Comparison of ENCODE assay signal across 33 mouse cellular contexts in the genomic region with DNA sequence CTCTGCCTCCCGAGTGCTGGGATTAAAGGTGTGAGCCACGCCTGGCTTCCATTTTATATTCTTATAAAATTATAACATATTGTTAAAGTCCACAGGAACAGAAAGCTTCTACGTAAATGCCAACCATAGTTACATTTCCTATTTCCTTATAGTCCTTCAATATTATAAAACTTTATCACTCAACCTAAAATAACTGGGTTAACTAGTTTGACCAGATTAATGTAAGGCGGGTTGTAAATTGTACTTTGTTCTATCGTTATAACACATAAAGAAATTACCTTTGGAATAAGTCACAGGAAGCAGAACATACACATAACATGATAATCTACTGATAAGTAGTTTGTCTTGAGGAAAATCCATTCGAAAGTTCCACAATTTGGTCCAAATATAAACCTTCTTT.
"Had no signal": no experiment of that assay in that cellular context is flagged by ENCODE, and none has a peak within 500 bp of the region (broad histone marks: within the 10 kb centered on the region; RNA-seq: fewer than 3 reads in every experiment).

No protein-coding gene starts in this region.

- H3K9me3 ChIP-seq: heart, embryonic 10.5 days; heart, embryonic 12.5 days; heart, embryonic 13.5 days; heart, embryonic 15.5 days; hindbrain, embryonic 10.5 days; hindbrain, embryonic 12.5 days; hindbrain, embryonic 13.5 days; hindbrain, embryonic 15.5 days; kidney, embryonic 15.5 days had no signal

- ATAC-seq: hindbrain, embryonic 16.5 days; hindbrain, postnatal 0 days; inflammation-experienced regulatory T-cells, adult 6 months had no signal

- H3K27me3 ChIP-seq: heart, embryonic 12.5 days; heart, embryonic 13.5 days; heart, embryonic 15.5 days; hindbrain, embryonic 12.5 days; hindbrain, embryonic 13.5 days; hindbrain, embryonic 15.5 days; kidney, embryonic 15.5 days had no signal

- H3K9ac ChIP-seq: heart, embryonic 12.5 days; heart, embryonic 13.5 days; heart, embryonic 15.5 days; hindbrain, embryonic 12.5 days; hindbrain, embryonic 13.5 days; hindbrain, embryonic 14.5 days; hindbrain, embryonic 15.5 days; kidney, embryonic 15.5 days had no signal

- DNase-seq: heart, postnatal 10 days; heart, postnatal 14 days; heart, postnatal 36 days; heart, postnatal 4 days; kidney, adult 11 months; kidney, adult 18-20 months; kidney, adult 2 months; kidney, adult 8-10 months; kidney, adult 9 months; kidney, postnatal 10 days; kidney, postnatal 14 days; kidney, postnatal 25 days; kidney, postnatal 36 days; kidney, postnatal 4 days; layer of hippocampus, adult 9-11 months; layer of hippocampus, postnatal 36 days had no signal

- H3K27ac ChIP-seq: heart, embryonic 10.5 days; heart, embryonic 13.5 days; heart, embryonic 15.5 days; hindbrain, embryonic 10.5 days; hindbrain, embryonic 12.5 days; hindbrain, embryonic 13.5 days; hindbrain, embryonic 14.5 days; hindbrain, embryonic 15.5 days; hindbrain, postnatal 0 days; kidney, embryonic 15.5 days; kidney, postnatal 0 days; layer of hippocampus, adult 2 months; left cerebral cortex, adult 2 months had no signal

- H3K4me2 ChIP-seq: heart, embryonic 11.5 days; heart, embryonic 12.5 days; heart, embryonic 13.5 days; heart, embryonic 15.5 days; hindbrain, embryonic 12.5 days; hindbrain, embryonic 13.5 days; hindbrain, embryonic 14.5 days; hindbrain, embryonic 15.5 days; kidney, embryonic 15.5 days had no signal

- H3K36me3 ChIP-seq: heart, embryonic 10.5 days; heart, embryonic 12.5 days; heart, embryonic 13.5 days; heart, embryonic 15.5 days; hindbrain, embryonic 10.5 days; hindbrain, embryonic 12.5 days; hindbrain, embryonic 13.5 days; hindbrain, embryonic 15.5 days; kidney, embryonic 15.5 days had no signal

- H3K4me3 ChIP-seq: heart, embryonic 10.5 days; heart, embryonic 12.5 days; heart, embryonic 13.5 days; heart, embryonic 15.5 days; hindbrain, embryonic 10.5 days; hindbrain, embryonic 12.5 days; hindbrain, embryonic 13.5 days; hindbrain, embryonic 15.5 days; kidney, embryonic 15.5 days; layer of hippocampus, adult 2 months; left cerebral cortex, adult 2 months had no signal

- H3K4me1 ChIP-seq: heart, embryonic 15.5 days; hindbrain, embryonic 10.5 days; hindbrain, embryonic 12.5 days; hindbrain, embryonic 13.5 days; hindbrain, embryonic 15.5 days; kidney, embryonic 15.5 days had no signal
